Mouse (Mus musculus) midbrain, postnatal 0 days (tissue): ENCODE results near the gene Spata17. TPM values are rescaled to one million over a fixed set of nuclear protein-coding genes. Genes with fewer than 3 reads are reported as not detected.

Experiments used
- ATAC-seq: fragments of 200-750 bp; cut with Nextera tagmentation; 2 replicates; pipeline ENCODE4 v1.8.0; 2017; ENCODE audit warnings: moderate number of reproducible peaks, mild to moderate bottlenecking, moderate TSS enrichment, moderate library complexity; ENCODE audit not compliant: low FRiP score
- DNase-seq: peaks from one replicate; pipeline ENCODE4 v3.0.0-alpha.2; 2015; ENCODE audit warnings: low spot score
- H3K27ac ChIP-seq: fragments of 300-500 bp; sonication (generic); 2 replicates; pipeline ENCODE4 v1.5.1; 2014; ENCODE audit warnings: low read depth, mild to moderate bottlenecking, low read length, mixed read lengths
- H3K27me3 ChIP-seq: fragments of 300-500 bp; sonication (generic); 2 replicates; pipeline ENCODE4 v1.6.1; 2014; ENCODE audit warnings: low read length, control low read depth, mixed read lengths; ENCODE audit not compliant: insufficient read depth
- H3K36me3 ChIP-seq: fragments of 300-500 bp; sonication (generic); 2 replicates; pipeline ENCODE4 v1.6.1; 2014; ENCODE audit warnings: low read length, control low read depth, mixed read lengths; ENCODE audit not compliant: insufficient read depth
- H3K4me1 ChIP-seq: fragments of 300-500 bp; sonication (generic); 2 replicates; pipeline ENCODE4 v1.6.1; 2014; ENCODE audit warnings: mild to moderate bottlenecking, control low read depth, antibody characterized with exemption, low read length, mixed read lengths; ENCODE audit not compliant: insufficient read depth
- H3K4me2 ChIP-seq: fragments of 300-500 bp; sonication (generic); 2 replicates; pipeline ENCODE4 v1.6.1; 2014; ENCODE audit warnings: low read depth, mild to moderate bottlenecking, low read length, mixed read lengths; ENCODE audit not compliant: poor library complexity, severe bottlenecking
- H3K4me3 ChIP-seq: fragments of 300-500 bp; sonication (generic); 2 replicates; pipeline ENCODE4 v1.5.1; 2014; ENCODE audit warnings: low read depth, mild to moderate bottlenecking, low read length, moderate library complexity
- H3K9ac ChIP-seq: fragments of 300-500 bp; sonication (generic); replicated peaks from 2 replicates; pipeline ENCODE4 v1.6.1; 2014; ENCODE audit warnings: mild to moderate bottlenecking, low read length, moderate library complexity, mixed read lengths; ENCODE audit not compliant: poor library complexity, severe bottlenecking
- H3K9me3 ChIP-seq: fragments of 300-500 bp; sonication (generic); 2 replicates; pipeline ENCODE4 v1.6.1; 2016; ENCODE audit warnings: low read length, control low read depth
- CTCF ChIP-seq: IDR thresholded peaks from 2 replicates; pipeline ENCODE4 v1.5.1; 2016; ENCODE audit warnings: antibody characterized with exemption, mild to moderate bottlenecking
- WGBS: fragments of 180-500 bp; shearing (Covaris S2); extraction: QIAGEN DNeasy Blood & Tissue Kit; methylation state at CpG from one replicate; pipeline ENCODE4 v1.1.7; 2014; 5-methylcytosine and 5-hydroxymethylcytosine counted together
- polyA plus RNA-seq: library from polyadenylated mRNA; unstranded; fragments of >200 nt; fragmentation: Nextera tagmentation; extraction: Ambion mirVana; gene quantifications from 2 replicates; pipeline ENCODE4 v1.2.1, GENCODE M21; 2015
- total RNA-seq: library from RNA; depleted of rRNA; stranded (reverse); fragments of >200 nt; gene quantifications from 2 replicates; pipeline ENCODE4 v1.2.3, GENCODE M21; 2014

The Spata17 gene
- total and polyA plus RNA-seq, 2 experiments from 2014 or later, result 1.2 to 1.3 TPM

DNA sequence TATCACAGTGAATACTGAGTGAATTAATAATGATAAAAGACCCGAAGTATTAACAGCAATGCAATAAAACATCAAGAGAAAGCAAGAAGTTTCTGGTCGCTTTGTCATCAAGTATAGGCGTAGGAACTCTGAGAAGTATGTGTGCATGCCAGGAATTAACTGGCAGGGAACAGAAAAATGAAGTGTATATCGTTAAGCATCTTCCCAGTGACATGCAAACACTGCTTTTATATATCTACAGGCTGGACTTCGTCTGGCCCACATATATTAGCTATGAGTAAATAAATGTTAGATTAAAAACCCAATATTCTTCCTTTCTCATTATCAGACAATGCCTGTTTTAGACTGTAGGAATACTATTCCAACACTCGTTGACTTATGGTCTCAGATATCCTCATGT is 9.8 kb downstream of the Spata17 start:
- Histone ChIP-seq H3K27ac (no peak overlapping the region), H3K9me3 (no peaks in the 10 kb centered on the region), H3K4me3 (no peak overlapping the region), H3K9ac (no peak overlapping the region), H3K36me3 (no peaks in the 10 kb centered on the region), H3K4me2 (no peak overlapping the region), H3K27me3 (no peaks in the 10 kb centered on the region), H3K4me1 (no peaks in the 10 kb centered on the region)
- WGBS, result 87% methylated on average over 6 of the region's 6 CpGs
- no peak for TF ChIP-seq CTCF
- DNase-seq (no peak), ATAC-seq (no peak)

DNA sequence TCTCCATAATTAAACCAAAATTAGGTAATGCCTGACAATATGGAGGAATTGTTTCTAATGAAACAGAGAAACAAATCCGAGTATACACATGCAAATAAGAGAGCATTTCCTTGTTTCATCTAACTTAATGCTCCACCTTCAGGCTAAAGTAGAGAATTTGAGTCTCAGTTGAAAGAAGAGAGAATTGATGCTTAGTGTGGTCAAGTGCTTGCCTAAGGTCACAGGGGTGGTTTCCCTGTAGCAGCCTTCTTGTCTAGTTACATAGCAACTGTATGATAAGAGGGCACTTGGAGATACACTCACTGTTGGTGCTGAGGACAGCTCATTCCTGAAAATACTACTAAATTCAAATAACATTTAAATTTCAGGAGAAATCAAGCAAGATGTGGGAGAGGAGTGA is 36.7 kb downstream of the Spata17 start:
- WGBS, result 67% methylated on average over 1 of the region's 1 CpGs
- no peaks in the 10 kb centered on the region for H3K9me3 ChIP-seq
- H3K4me3 ChIP-seq, result no peak overlapping the region
- 0 out of 2 replicates have a peak, but pooled peaks have one; percentile 13 for TF ChIP-seq CTCF
- no peaks in the 10 kb centered on the region for H3K4me1 ChIP-seq
- no peaks in the 10 kb centered on the region for H3K27me3 ChIP-seq
- no peak overlapping the region for H3K27ac ChIP-seq
- DNase-seq (no peak), ATAC-seq (no peak)
- no peak overlapping the region for H3K4me2 ChIP-seq
- no peaks in the 10 kb centered on the region for H3K36me3 ChIP-seq
- no peak overlapping the region for H3K9ac ChIP-seq

DNA sequence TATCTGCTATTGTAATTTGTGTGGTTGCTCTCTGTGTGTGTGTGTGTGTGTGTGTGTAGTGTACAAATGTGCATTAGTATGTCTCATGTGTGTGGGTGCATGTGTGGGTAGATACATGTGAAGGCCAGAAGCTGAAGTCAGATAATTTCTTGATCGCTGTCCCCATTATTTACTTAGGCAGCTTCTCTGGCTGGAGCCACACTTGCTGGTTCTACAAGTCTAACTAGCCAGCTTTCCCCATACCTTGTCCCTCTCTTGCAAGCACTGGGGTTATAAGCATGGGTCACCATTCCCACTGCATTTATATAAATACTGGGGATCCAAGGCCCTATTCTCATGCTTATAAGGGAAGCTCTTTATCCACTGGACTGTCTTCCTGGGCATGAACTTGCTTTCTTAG is 39.3 kb downstream of the Spata17 start:
- no peak overlapping the region for H3K4me2 ChIP-seq
- no peak overlapping the region for H3K4me3 ChIP-seq
- no peak overlapping the region for H3K9ac ChIP-seq
- H3K4me1 ChIP-seq, result no peaks in the 10 kb centered on the region
- TF ChIP-seq CTCF, result no peak
- no peaks in the 10 kb centered on the region for H3K27me3 ChIP-seq
- no peak overlapping the region for H3K27ac ChIP-seq
- ATAC-seq, result no peak
- DNase-seq, result no peak
- H3K36me3 ChIP-seq, result no peaks in the 10 kb centered on the region
- WGBS, result 100% methylated on average over 1 of the region's 1 CpGs
- no peaks in the 10 kb centered on the region for H3K9me3 ChIP-seq

DNA sequence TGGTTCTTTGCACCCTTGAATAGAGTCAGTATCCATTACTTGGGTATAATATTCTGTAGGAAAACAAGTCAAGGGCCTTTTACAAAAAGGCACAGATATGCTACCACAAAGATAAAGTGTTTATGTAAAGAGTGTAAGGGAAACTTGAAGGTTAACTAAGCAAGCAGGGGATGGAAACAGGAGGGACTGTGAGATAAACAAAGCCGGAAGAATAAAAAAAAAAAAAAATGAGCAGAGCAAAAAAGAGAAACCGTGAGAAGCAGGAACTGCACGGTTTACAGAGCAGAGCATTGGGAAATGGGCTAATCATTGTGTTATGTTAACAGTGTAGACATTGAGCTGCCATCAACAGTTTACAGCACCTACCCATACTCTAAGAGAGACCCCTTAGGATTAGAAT is 44.9 kb downstream of the Spata17 start:
- no peak overlapping the region for H3K4me2 ChIP-seq
- no peak overlapping the region for H3K4me3 ChIP-seq
- ATAC-seq (no peak), DNase-seq (no peak)
- 83% methylated on average over 3 of the region's 3 CpGs for WGBS
- no peaks in the 10 kb centered on the region for H3K4me1 ChIP-seq
- TF ChIP-seq CTCF, result no peak
- no peaks in the 10 kb centered on the region for H3K36me3 ChIP-seq
- no peak overlapping the region for H3K9ac ChIP-seq
- no peaks in the 10 kb centered on the region for H3K9me3 ChIP-seq
- no peak overlapping the region for H3K27ac ChIP-seq
- H3K27me3 ChIP-seq, result no peaks in the 10 kb centered on the region

DNA sequence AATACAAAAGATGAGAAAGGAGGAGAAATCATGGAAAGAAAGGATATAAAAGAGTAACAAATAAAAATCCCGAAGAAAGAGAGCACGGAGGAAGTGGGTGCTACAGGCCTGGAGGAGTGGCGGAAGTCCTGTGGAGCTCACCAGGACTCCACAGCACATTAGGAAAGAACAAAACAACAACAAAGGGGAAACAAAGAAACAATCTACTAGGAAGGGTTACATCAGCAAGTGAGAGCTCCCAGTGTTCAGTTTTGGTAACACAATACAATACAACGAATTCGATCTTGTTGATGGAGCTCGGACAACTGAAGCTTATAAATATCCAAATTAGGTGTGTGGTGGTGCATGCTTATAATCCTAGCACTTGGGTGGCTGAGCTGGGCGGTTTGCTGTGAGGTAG is 45.6 kb downstream of the Spata17 start:
- DNase-seq (no peak), ATAC-seq (no peak)
- no peak overlapping the region for H3K4me3 ChIP-seq
- no peak for TF ChIP-seq CTCF
- WGBS, result 66% methylated on average over 7 of the region's 7 CpGs
- H3K4me2 ChIP-seq, result no peak overlapping the region
- no peak overlapping the region for H3K9ac ChIP-seq
- H3K27me3 ChIP-seq, result no peaks in the 10 kb centered on the region
- no peaks in the 10 kb centered on the region for H3K4me1 ChIP-seq
- H3K27ac ChIP-seq, result no peak overlapping the region
- H3K9me3 ChIP-seq, result no peaks in the 10 kb centered on the region
- H3K36me3 ChIP-seq, result no peaks in the 10 kb centered on the region

DNA sequence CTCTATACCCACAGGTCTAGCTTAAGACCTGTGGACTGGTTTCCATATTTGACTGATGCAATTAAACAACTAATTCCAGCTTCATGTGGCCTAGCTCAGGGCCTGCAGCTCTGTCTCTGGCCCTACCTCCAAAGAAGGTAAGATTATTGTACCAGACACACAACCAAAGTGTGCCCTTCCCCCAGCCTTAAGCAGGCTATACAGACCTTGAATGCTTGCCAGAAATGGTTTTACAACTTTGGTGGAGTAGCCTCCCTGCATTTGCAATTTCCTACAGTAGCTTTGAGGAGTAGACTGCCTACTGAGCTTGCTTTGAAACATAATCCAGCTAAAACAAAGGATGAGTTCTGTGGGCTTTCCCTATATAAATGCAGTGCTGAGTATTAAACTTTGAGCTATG is 51.7 kb downstream of the Spata17 start:
- H3K4me3 ChIP-seq, result no peak overlapping the region
- H3K36me3 ChIP-seq, result no peaks in the 10 kb centered on the region
- DNase-seq (no peak), ATAC-seq (no peak)
- H3K4me1 ChIP-seq, result no peaks in the 10 kb centered on the region
- H3K27ac ChIP-seq, result no peak overlapping the region
- H3K27me3 ChIP-seq, result no peaks in the 10 kb centered on the region
- no peak overlapping the region for H3K4me2 ChIP-seq
- no peak overlapping the region for H3K9ac ChIP-seq
- TF ChIP-seq CTCF, result no peak
- H3K9me3 ChIP-seq, result no peaks in the 10 kb centered on the region

DNA sequence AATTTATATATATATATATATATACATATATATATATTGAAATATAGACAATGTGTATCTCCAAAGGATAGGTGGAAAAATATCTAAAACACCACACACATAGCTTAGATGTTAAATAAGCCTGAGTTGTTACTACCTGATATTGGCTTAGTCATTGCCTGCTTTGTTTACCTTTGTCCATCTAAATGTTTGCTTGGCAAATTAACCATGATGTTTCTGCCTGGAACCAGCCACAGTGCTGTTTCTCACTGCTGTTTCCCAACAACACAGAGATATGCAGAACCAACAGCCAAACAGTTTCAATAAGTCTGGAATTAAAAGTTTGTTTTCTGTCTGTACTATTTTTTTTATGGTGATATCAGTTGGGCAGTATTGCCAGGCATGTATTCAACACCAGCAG is 59.6 kb downstream of the Spata17 start:
- Histone ChIP-seq H3K4me3 (no peak overlapping the region), H3K9me3 (no peaks in the 10 kb centered on the region), H3K27ac (no peak overlapping the region), H3K4me2 (no peak overlapping the region), H3K36me3 (no peaks in the 10 kb centered on the region), H3K9ac (no peak overlapping the region), H3K27me3 (no peaks in the 10 kb centered on the region), H3K4me1 (no peaks in the 10 kb centered on the region)
- no peak for ATAC-seq
- no peak for TF ChIP-seq CTCF
- no peak for DNase-seq
